Mouse (Mus musculus): ENCODE results near the gene Pfn1. TPM values are rescaled to one million over a fixed set of nuclear protein-coding genes. Genes with fewer than 3 reads are reported as not detected.

Pfn1 gene
- polyA plus RNA-seq, 1 experiment from 2014 or later: 1,225 TPM

- peaks cover 43% of the 10 kb centered on the region for H3K4me1 ChIP-seq (ENCODE audit: control insufficient read depth, insufficient read depth, low read length)
- peaks cover 40% of the 10 kb centered on the region for H3K36me3 ChIP-seq (ENCODE audit: control insufficient read depth, insufficient read depth)
- WGBS: 42% methylated on average over 6 of the region's 6 CpGs
- no peaks in the 10 kb centered on the region for H3K27me3 ChIP-seq (ENCODE audit: control insufficient read depth, insufficient read depth, low read length)
- H3K9ac ChIP-seq (ENCODE audit: low read length): peak overlapping the region; percentile 91
- ATAC-seq (replicated peaks; ENCODE audit: extremely low read depth, insufficient read depth, low FRiP score): no peak
- H3K4me3 ChIP-seq (ENCODE audit: low read length): peak overlapping the region; percentile 74
- no peaks in the 10 kb centered on the region for H3K9me3 ChIP-seq (replicated peaks; ENCODE audit: control insufficient read depth, low read length)
- H3K4me2 ChIP-seq (ENCODE audit: low read depth, low read length): peak overlapping the region; percentile 92
- H3K27ac ChIP-seq (ENCODE audit: low read length): peak overlapping the region; percentile 96
These were observed 1.5 kb downstream of the Pfn1 start for GRCm38 (mm10) chr11:70652884-70653344.

- WGBS: 51% methylated on average over 12 of the region's 12 CpGs
- H3K9ac ChIP-seq (ENCODE audit: low read length): peak overlapping the region; percentile 91
- H3K4me2 ChIP-seq (ENCODE audit: low read depth, low read length): peak overlapping the region; percentile 92
- H3K27me3 ChIP-seq (ENCODE audit: control insufficient read depth, insufficient read depth, low read length): no peaks in the 10 kb centered on the region
- H3K27ac ChIP-seq (ENCODE audit: low read length): peak overlapping the region; percentile 96
- peak overlapping the region; percentile 74 for H3K4me3 ChIP-seq (ENCODE audit: low read length)
- H3K36me3 ChIP-seq (ENCODE audit: control insufficient read depth, insufficient read depth): peaks cover 40% of the 10 kb centered on the region
- H3K9me3 ChIP-seq (replicated peaks; ENCODE audit: control insufficient read depth, low read length): no peaks in the 10 kb centered on the region
- no peak for ATAC-seq (replicated peaks; ENCODE audit: extremely low read depth, insufficient read depth, low FRiP score)
- H3K4me1 ChIP-seq (ENCODE audit: control insufficient read depth, insufficient read depth, low read length): peaks cover 43% of the 10 kb centered on the region
These were observed 2.2 kb downstream of the Pfn1 start for GRCm38 (mm10) chr11:70652029-70652883.

- 49% methylated on average over 2 of the region's 2 CpGs for WGBS
- H3K4me2 ChIP-seq (ENCODE audit: low read depth, low read length): peak overlapping the region; percentile 92
- H3K4me3 ChIP-seq (ENCODE audit: low read length): no peak overlapping the region; the same call in 1 of the 2 replicates
- ATAC-seq (replicated peaks; ENCODE audit: extremely low read depth, insufficient read depth, low FRiP score): no peak
- no peaks in the 10 kb centered on the region for H3K27me3 ChIP-seq (ENCODE audit: control insufficient read depth, insufficient read depth, low read length)
- H3K9ac ChIP-seq (ENCODE audit: low read length): no peak overlapping the region
- H3K9me3 ChIP-seq (replicated peaks; ENCODE audit: control insufficient read depth, low read length): no peaks in the 10 kb centered on the region
- H3K27ac ChIP-seq (ENCODE audit: low read length): peak overlapping the region; percentile 35; the same call in 1 of the 2 replicates
- H3K36me3 ChIP-seq (ENCODE audit: control insufficient read depth, insufficient read depth): peaks cover 40% of the 10 kb centered on the region
- H3K4me1 ChIP-seq (ENCODE audit: control insufficient read depth, insufficient read depth, low read length): peaks cover 41% of the 10 kb centered on the region
These were observed 3.1 kb downstream of the Pfn1 start for GRCm38 (mm10) chr11:70651391-70651790.

GRCm38 (mm10) chr11:70650322-70651175 is 3.9 kb downstream of the Pfn1 start:
- no peak for ATAC-seq (replicated peaks; ENCODE audit: extremely low read depth, insufficient read depth, low FRiP score)
- Histone ChIP-seq H3K27ac (ENCODE audit: low read length) (peak overlapping the region; percentile 35; the same call in 1 of the 2 replicates), H3K4me2 (ENCODE audit: low read depth, low read length) (no peak overlapping the region)

GRCm38 (mm10) chr11:70649185-70649734 is 5.2 kb downstream of the Pfn1 start:
- H3K4me3 ChIP-seq (ENCODE audit: low read length): no peak overlapping the region
- ATAC-seq (replicated peaks; ENCODE audit: extremely low read depth, insufficient read depth, low FRiP score): no peak

More at GRCm38 (mm10) chr11:70650322-70651175, 3.9 kb downstream of the Pfn1 start:
- Histone ChIP-seq H3K4me1 (ENCODE audit: control insufficient read depth, insufficient read depth, low read length) (peaks cover 48% of the 10 kb centered on the region), H3K9ac (ENCODE audit: low read length) (no peak overlapping the region), H3K9me3 (replicated peaks; ENCODE audit: control insufficient read depth, low read length) (no peaks in the 10 kb centered on the region), H3K27me3 (ENCODE audit: control insufficient read depth, insufficient read depth, low read length) (no peaks in the 10 kb centered on the region), H3K4me3 (ENCODE audit: low read length) (no peak overlapping the region), H3K36me3 (ENCODE audit: control insufficient read depth, insufficient read depth) (peaks cover 40% of the 10 kb centered on the region)
- 65% methylated on average over 12 of the region's 12 CpGs for WGBS

GRCm38 (mm10) chr11:70648512-70648911 is 5.9 kb downstream of the Pfn1 start:
- ATAC-seq (replicated peaks; ENCODE audit: extremely low read depth, insufficient read depth, low FRiP score): no peak
- peaks cover 56% of the 10 kb centered on the region for H3K36me3 ChIP-seq (ENCODE audit: control insufficient read depth, insufficient read depth)
- H3K9ac ChIP-seq (ENCODE audit: low read length): peak overlapping the region; percentile 88
- H3K4me1 ChIP-seq (ENCODE audit: control insufficient read depth, insufficient read depth, low read length): peaks cover 54% of the 10 kb centered on the region
- WGBS: 63% methylated on average over 4 of the region's 4 CpGs
- H3K27ac ChIP-seq (ENCODE audit: low read length): peak overlapping the region; percentile 29; the same call in 1 of the 2 replicates
- H3K27me3 ChIP-seq (ENCODE audit: control insufficient read depth, insufficient read depth, low read length): no peaks in the 10 kb centered on the region
- H3K4me2 ChIP-seq (ENCODE audit: low read depth, low read length): peak overlapping the region; percentile 63
- H3K4me3 ChIP-seq (ENCODE audit: low read length): peak overlapping the region; percentile 77
- H3K9me3 ChIP-seq (replicated peaks; ENCODE audit: control insufficient read depth, low read length): no peaks in the 10 kb centered on the region

More at GRCm38 (mm10) chr11:70649185-70649734, 5.2 kb downstream of the Pfn1 start:
- Histone ChIP-seq H3K9ac (ENCODE audit: low read length) (no peak overlapping the region), H3K4me1 (ENCODE audit: control insufficient read depth, insufficient read depth, low read length) (peaks cover 54% of the 10 kb centered on the region), H3K4me2 (ENCODE audit: low read depth, low read length) (no peak overlapping the region), H3K27me3 (ENCODE audit: control insufficient read depth, insufficient read depth, low read length) (no peaks in the 10 kb centered on the region), H3K36me3 (ENCODE audit: control insufficient read depth, insufficient read depth) (peaks cover 52% of the 10 kb centered on the region), H3K27ac (ENCODE audit: low read length) (no peak overlapping the region), H3K9me3 (replicated peaks; ENCODE audit: control insufficient read depth, low read length) (no peaks in the 10 kb centered on the region)
- 87% methylated on average over 8 of the region's 8 CpGs for WGBS

GRCm38 (mm10) chr11:70647716-70648420 is 6.6 kb downstream of the Pfn1 start:
- H3K4me1 ChIP-seq (ENCODE audit: control insufficient read depth, insufficient read depth, low read length): peaks cover 51% of the 10 kb centered on the region
- H3K9me3 ChIP-seq (replicated peaks; ENCODE audit: control insufficient read depth, low read length): no peaks in the 10 kb centered on the region
- H3K27ac ChIP-seq (ENCODE audit: low read length): peak overlapping the region; percentile 97
- H3K9ac ChIP-seq (ENCODE audit: low read length): peak overlapping the region; percentile 88
- peaks cover 59% of the 10 kb centered on the region for H3K36me3 ChIP-seq (ENCODE audit: control insufficient read depth, insufficient read depth)
- H3K27me3 ChIP-seq (ENCODE audit: control insufficient read depth, insufficient read depth, low read length): no peaks in the 10 kb centered on the region
- H3K4me3 ChIP-seq (ENCODE audit: low read length): peak overlapping the region; percentile 77
- peak overlapping the region; percentile 63 for H3K4me2 ChIP-seq (ENCODE audit: low read depth, low read length)
- no peak for ATAC-seq (replicated peaks; ENCODE audit: extremely low read depth, insufficient read depth, low FRiP score)
- WGBS: 3% methylated on average over 28 of the region's 28 CpGs

Measured in heart, embryonic 16.5 days (tissue).